Mouse (Mus musculus): Measurements from ENCODE around the gene Ap1s1. TPM values are rescaled to one million over a fixed set of nuclear protein-coding genes. Genes with fewer than 3 reads are reported as not detected.

Gene Ap1s1
- total and polyA plus RNA-seq, 2 experiments: 21.5 to 25.6 TPM

DNA sequence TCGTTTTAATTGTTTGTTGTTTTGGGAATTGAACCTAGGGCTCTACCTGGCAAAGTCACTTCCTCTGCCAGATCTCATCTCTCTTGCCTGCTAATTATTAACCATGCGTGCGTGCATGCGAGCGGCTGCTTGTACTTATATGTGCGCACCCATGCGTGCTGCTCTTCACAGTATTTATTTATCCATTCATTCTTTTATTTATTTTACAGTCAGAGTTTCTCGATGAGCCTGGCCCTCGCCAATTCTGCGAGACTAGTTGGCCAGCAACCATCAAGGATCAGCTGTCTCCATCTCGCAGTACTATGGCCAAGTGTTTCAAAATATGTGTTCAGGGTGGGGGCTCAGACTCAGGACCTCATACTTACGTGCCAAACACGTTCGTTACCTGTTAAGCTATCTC is 32.1 kb upstream of the Ap1s1 start:
- no peak overlapping the region for H3K27ac ChIP-seq (replicated peaks; ENCODE audit: insufficient read depth, low read depth, low read length)
- H3K36me3 ChIP-seq (ENCODE audit: control insufficient read depth, insufficient read depth, low read length): no peaks in the 10 kb centered on the region
- TF ChIP-seq POLR2A (IDR thresholded peaks at IDR 0.05; ENCODE audit: extremely low read depth, insufficient read depth, low read length) (no peak), CTCF (IDR thresholded peaks at IDR 0.05; ENCODE audit: low read depth, low read length) (no peak)
- no peaks in the 10 kb centered on the region for H3K79me2 ChIP-seq (ENCODE audit: control insufficient read depth, insufficient read depth, low read length)
- H3K4me1 ChIP-seq (ENCODE audit: control insufficient read depth, insufficient read depth, low read length): peaks cover 24% of the 10 kb centered on the region
- no peak overlapping the region for H3K4me3 ChIP-seq (ENCODE audit: insufficient read depth, low read depth, low read length)
- WGBS: 24% methylated on average over 14 of the region's 14 CpGs
- no peak overlapping the region for H3K9ac ChIP-seq (ENCODE audit: low read depth, low read length)
- DNase-seq (ENCODE audit: extremely low read depth, low read depth, low spot score): peak; percentile 87
- H3K27me3 ChIP-seq (ENCODE audit: control insufficient read depth, insufficient read depth, low read length): no peaks in the 10 kb centered on the region

DNA sequence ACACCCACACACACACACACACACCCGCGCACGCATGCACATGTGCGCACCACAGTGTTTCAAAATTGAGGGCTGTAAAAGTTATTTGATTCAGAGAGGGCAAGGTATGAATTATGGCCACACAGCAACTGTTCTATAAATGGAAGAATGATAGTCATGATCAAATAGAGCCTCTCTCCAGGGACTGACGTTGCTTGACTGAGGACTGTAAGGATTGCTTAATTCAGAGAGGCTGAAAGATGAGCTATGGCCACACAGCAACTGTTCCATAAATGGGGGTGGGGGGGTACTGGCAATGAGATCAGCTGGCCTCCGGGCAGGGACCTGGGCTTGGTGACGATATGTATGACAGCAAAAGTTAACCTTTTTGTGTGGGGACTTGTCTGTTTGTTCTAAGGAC is 31.3 kb upstream of the Ap1s1 start:
- WGBS: 67% methylated on average over 7 of the region's 7 CpGs
- no peaks in the 10 kb centered on the region for H3K79me2 ChIP-seq (ENCODE audit: control insufficient read depth, insufficient read depth, low read length)
- TF ChIP-seq CTCF (IDR thresholded peaks at IDR 0.05; ENCODE audit: low read depth, low read length) (no peak), POLR2A (IDR thresholded peaks at IDR 0.05; ENCODE audit: extremely low read depth, insufficient read depth, low read length) (no peak)
- H3K27ac ChIP-seq (replicated peaks; ENCODE audit: insufficient read depth, low read depth, low read length): no peak overlapping the region
- peaks cover 27% of the 10 kb centered on the region for H3K4me1 ChIP-seq (ENCODE audit: control insufficient read depth, insufficient read depth, low read length)
- no peak overlapping the region for H3K4me3 ChIP-seq (ENCODE audit: insufficient read depth, low read depth, low read length)
- DNase-seq (ENCODE audit: extremely low read depth, low read depth, low spot score): peak; percentile 43
- H3K27me3 ChIP-seq (ENCODE audit: control insufficient read depth, insufficient read depth, low read length): no peaks in the 10 kb centered on the region
- no peak overlapping the region for H3K9ac ChIP-seq (ENCODE audit: low read depth, low read length)
- no peaks in the 10 kb centered on the region for H3K36me3 ChIP-seq (ENCODE audit: control insufficient read depth, insufficient read depth, low read length)

DNA sequence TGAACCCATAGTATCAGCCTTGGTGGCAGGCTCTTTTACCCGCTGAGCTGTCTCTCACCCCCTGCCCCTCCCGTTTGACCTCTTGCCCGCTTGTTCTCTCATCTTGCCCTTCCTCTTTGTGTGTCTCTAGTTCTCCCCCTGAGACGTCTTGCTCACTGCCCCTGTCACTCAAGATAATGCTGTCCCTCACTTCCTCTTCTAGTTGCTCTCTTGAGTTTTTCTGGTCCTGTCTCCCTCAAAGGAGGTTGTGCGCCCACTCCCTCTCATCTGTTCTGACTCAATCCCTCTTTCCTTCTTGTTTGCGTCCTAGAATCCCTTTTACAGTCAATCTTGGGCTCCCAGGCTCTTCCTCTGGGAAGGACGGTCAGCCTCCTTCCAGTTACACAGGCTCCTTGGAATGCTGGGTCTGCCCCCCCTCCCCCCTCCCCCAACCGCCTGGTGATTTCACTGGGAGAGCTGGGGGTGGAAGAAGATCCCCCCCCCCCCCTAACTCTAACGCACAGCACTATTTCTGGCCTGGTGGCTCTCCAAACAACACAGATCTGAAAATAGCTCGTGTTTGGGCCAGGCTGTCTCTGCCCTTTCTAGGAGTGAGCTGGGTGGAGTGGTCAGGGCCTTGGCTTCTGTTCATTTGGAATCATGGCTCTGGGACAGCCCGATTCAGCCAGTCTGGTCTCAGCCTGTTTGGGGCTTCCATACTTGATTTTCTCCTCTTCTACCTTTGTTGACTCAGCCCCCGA is 30.4 kb upstream of the Ap1s1 start:
- Histone ChIP-seq H3K9ac (ENCODE audit: low read depth, low read length) (no peak overlapping the region), H3K36me3 (ENCODE audit: control insufficient read depth, insufficient read depth, low read length) (no peaks in the 10 kb centered on the region), H3K27ac (replicated peaks; ENCODE audit: insufficient read depth, low read depth, low read length) (peak overlapping the region; percentile 39), H3K27me3 (ENCODE audit: control insufficient read depth, insufficient read depth, low read length) (no peaks in the 10 kb centered on the region), H3K4me1 (ENCODE audit: control insufficient read depth, insufficient read depth, low read length) (peaks cover 29% of the 10 kb centered on the region), H3K4me3 (ENCODE audit: insufficient read depth, low read depth, low read length) (no peak overlapping the region), H3K79me2 (ENCODE audit: control insufficient read depth, insufficient read depth, low read length) (no peaks in the 10 kb centered on the region)
- TF ChIP-seq CTCF (IDR thresholded peaks at IDR 0.05; ENCODE audit: low read depth, low read length) (no peak), POLR2A (IDR thresholded peaks at IDR 0.05; ENCODE audit: extremely low read depth, insufficient read depth, low read length) (no peak)
- DNase-seq (ENCODE audit: extremely low read depth, low read depth, low spot score): peak; percentile 54
- WGBS: 42% methylated on average over 12 of the region's 12 CpGs

- Histone ChIP-seq H3K27ac (replicated peaks; ENCODE audit: insufficient read depth, low read depth, low read length) (peak overlapping the region; percentile 39), H3K9ac (ENCODE audit: low read depth, low read length) (no peak overlapping the region), H3K27me3 (ENCODE audit: control insufficient read depth, insufficient read depth, low read length) (no peaks in the 10 kb centered on the region), H3K36me3 (ENCODE audit: control insufficient read depth, insufficient read depth, low read length) (no peaks in the 10 kb centered on the region), H3K4me3 (ENCODE audit: insufficient read depth, low read depth, low read length) (no peak overlapping the region), H3K79me2 (ENCODE audit: control insufficient read depth, insufficient read depth, low read length) (no peaks in the 10 kb centered on the region), H3K4me1 (ENCODE audit: control insufficient read depth, insufficient read depth, low read length) (peaks cover 29% of the 10 kb centered on the region)
- DNase-seq (ENCODE audit: extremely low read depth, low read depth, low spot score): peak; percentile 83
- 21% methylated on average over 6 of the region's 6 CpGs for WGBS
- TF ChIP-seq CTCF (IDR thresholded peaks at IDR 0.05; ENCODE audit: low read depth, low read length): no peak
Measured at GRCm38 (mm10) chr5:137075726-137076125, 29.8 kb upstream of the Ap1s1 start.

- H3K27me3 ChIP-seq (ENCODE audit: control insufficient read depth, insufficient read depth, low read length): no peaks in the 10 kb centered on the region
- H3K4me1 ChIP-seq (ENCODE audit: control insufficient read depth, insufficient read depth, low read length): peaks cover 29% of the 10 kb centered on the region
- peak; percentile 33 for DNase-seq (ENCODE audit: extremely low read depth, low read depth, low spot score)
- H3K4me3 ChIP-seq (ENCODE audit: insufficient read depth, low read depth, low read length): no peak overlapping the region
- TF ChIP-seq POLR2A (IDR thresholded peaks at IDR 0.05; ENCODE audit: extremely low read depth, insufficient read depth, low read length) (no peak), CTCF (IDR thresholded peaks at IDR 0.05; ENCODE audit: low read depth, low read length) (no peak)
- no peak overlapping the region for H3K27ac ChIP-seq (replicated peaks; ENCODE audit: insufficient read depth, low read depth, low read length)
- H3K36me3 ChIP-seq (ENCODE audit: control insufficient read depth, insufficient read depth, low read length): no peaks in the 10 kb centered on the region
- H3K79me2 ChIP-seq (ENCODE audit: control insufficient read depth, insufficient read depth, low read length): no peaks in the 10 kb centered on the region
- 34% methylated on average over 6 of the region's 6 CpGs for WGBS
- no peak overlapping the region for H3K9ac ChIP-seq (ENCODE audit: low read depth, low read length)
Measured at GRCm38 (mm10) chr5:137074191-137074651, 28.3 kb upstream of the Ap1s1 start.

GRCm38 (mm10) chr5:137073141-137073540 is 27.2 kb upstream of the Ap1s1 start:
- peaks cover 25% of the 10 kb centered on the region for H3K4me1 ChIP-seq (ENCODE audit: control insufficient read depth, insufficient read depth, low read length)
- no peak overlapping the region for H3K4me3 ChIP-seq (ENCODE audit: insufficient read depth, low read depth, low read length)
- no peaks in the 10 kb centered on the region for H3K79me2 ChIP-seq (ENCODE audit: control insufficient read depth, insufficient read depth, low read length)
- DNase-seq (ENCODE audit: extremely low read depth, low read depth, low spot score): no peak
- H3K9ac ChIP-seq (ENCODE audit: low read depth, low read length): no peak overlapping the region
- 74% methylated on average over 8 of the region's 8 CpGs for WGBS
- peak overlapping the region; percentile 55 for H3K27ac ChIP-seq (replicated peaks; ENCODE audit: insufficient read depth, low read depth, low read length)
- TF ChIP-seq POLR2A (IDR thresholded peaks at IDR 0.05; ENCODE audit: extremely low read depth, insufficient read depth, low read length) (no peak), CTCF (IDR thresholded peaks at IDR 0.05; ENCODE audit: low read depth, low read length) (no peak)
- no peaks in the 10 kb centered on the region for H3K36me3 ChIP-seq (ENCODE audit: control insufficient read depth, insufficient read depth, low read length)
- H3K27me3 ChIP-seq (ENCODE audit: control insufficient read depth, insufficient read depth, low read length): no peaks in the 10 kb centered on the region

All from liver, adult 2 months (tissue).